Mouse (Mus musculus) layer of hippocampus, adult 2 months (tissue): ENCODE results near the gene Kcnk16. TPM values are rescaled to one million over a fixed set of nuclear protein-coding genes. Genes with fewer than 3 reads are reported as not detected.

ENCODE experiments used
- DNase-seq, 2 experiments: peaks; one replicate each; pipeline ENCODE4 v3.0.0; 2022; ENCODE audit warnings: low spot score in 2 of 2
- H3K27ac ChIP-seq: fragments of 200-600 bp; 2 replicates; pipeline ENCODE4 v1.8.1; 2022
- H3K4me3 ChIP-seq: fragments of 200-600 bp; 2 replicates; pipeline ENCODE4 v1.8.1; 2022; ENCODE audit warnings: mild to moderate bottlenecking
- CTCF ChIP-seq: fragments of 200-600 bp; conservative IDR thresholded peaks from 2 replicates; pipeline ENCODE4 v1.8.1; 2022; ENCODE audit warnings: antibody characterized with exemption, mild to moderate bottlenecking, moderate library complexity
- total RNA-seq, 2 experiments: library from RNA; stranded (reverse); gene quantifications; 2 replicates each; pipeline ENCODE4 v1.2.3; 2021

The Kcnk16 gene
- total RNA-seq, 2 experiments from 2014 or later, result not detected

DNA sequence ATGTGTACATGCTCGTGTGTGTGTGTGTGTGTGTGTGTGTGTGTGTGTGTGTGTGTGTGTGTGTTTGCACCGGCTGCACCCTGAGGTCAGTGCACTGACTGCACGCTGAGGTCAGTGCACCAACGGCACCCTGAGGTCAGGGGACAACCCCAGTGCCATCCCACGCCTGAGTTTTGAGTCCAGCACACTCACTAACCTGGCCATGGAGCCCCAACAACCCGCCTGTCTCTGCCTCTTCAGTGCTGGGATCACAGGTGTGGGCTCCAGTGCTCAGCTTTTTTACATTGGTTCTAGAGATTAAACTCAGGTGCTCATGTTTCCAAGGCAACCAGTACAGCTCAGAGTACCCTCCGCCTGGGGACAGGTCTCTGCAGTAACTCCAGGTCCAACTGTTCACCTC, 42.5 kb downstream of the Kcnk16 start:
- TF ChIP-seq CTCF, result no peak
- Histone ChIP-seq H3K27ac (no peak overlapping the region), H3K4me3 (no peak overlapping the region)
- DNase-seq, result no peak

GRCm38 (mm10) chr14:20225525-20225924, 43.5 kb downstream of the Kcnk16 start:
- no peak overlapping the region for H3K4me3 ChIP-seq
- no peak overlapping the region for H3K27ac ChIP-seq
- no peak for DNase-seq
- TF ChIP-seq CTCF, result no peak

DNA sequence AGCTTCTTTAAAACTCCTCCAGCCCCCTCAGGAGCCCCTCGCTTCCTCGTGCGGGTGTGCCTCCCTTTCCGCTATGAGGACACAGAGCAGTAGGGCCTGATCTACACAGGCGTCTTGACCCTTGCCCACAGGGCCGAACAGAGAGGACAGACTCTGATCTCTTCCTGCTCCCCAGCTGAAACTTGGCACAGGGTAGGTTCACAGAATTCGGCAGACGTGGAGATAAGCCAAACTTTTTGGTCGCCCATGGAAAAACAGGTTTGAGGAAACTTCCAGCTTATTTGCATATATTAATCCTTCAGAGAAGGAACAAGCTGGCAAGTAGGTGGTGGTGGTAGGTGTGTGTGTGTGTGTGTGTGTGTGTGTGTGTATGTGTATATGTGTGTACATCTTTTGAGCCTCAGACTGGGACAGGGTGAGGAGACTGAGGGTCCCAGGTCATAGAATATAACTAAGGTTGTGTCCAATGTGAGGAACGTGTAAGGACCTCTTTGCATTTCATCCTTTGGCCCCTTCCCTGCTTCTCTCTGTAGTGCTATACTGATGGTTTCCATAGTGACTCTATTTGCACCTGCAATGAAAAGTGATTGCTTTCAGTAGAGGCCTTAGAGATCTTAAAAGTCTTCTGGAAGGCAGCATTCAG, 44.3 kb downstream of the Kcnk16 start:
- Histone ChIP-seq H3K27ac (no peak overlapping the region), H3K4me3 (no peak overlapping the region)
- no peak for DNase-seq
- no peak for TF ChIP-seq CTCF

- no peak for DNase-seq
- Histone ChIP-seq H3K4me3 (no peak overlapping the region), H3K27ac (no peak overlapping the region)
- TF ChIP-seq CTCF, result no peak
Measured at GRCm38 (mm10) chr14:20224163-20224562, 44.8 kb downstream of the Kcnk16 start.

DNA sequence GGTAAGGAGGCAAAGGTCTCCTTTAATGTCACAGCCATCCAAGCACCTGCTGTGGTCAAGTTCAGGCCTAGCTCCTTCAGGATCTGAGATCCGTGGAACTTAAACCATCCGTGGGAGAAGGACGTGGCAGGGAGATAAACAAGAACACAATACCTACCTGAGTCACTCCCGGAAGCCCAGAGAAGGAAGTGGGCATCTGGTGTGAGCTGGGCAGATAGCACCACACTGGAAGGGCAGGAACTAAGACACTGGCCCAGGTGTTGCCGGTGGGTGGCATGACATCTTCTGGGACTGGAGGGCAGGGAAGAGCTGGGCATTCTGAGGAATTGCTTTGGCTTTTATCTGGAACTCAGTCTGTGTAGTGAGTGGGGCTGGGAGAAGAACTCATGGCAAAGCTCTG, 45.7 kb downstream of the Kcnk16 start:
- no peak overlapping the region for H3K27ac ChIP-seq
- TF ChIP-seq CTCF, result no peak
- DNase-seq, result no peak

DNA sequence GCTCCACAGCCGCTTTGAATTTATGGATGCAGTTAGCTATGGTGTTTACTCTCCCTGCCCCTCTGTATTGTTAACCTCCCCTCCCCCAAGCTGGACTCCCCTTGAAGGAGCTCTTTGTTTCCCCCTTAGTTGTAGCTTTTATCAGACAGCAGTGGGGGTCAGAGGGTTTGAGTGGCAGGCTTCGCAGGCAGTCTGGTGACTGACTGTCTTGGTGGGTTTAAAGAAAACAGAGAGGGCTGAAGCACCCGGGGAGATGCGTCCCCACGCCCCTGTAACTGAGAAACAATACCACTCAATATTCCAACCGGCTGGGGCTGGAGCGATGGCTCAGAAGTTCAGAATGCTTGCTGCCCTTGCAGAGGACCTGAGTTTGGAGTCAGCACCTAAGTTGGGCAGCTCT, 47.9 kb downstream of the Kcnk16 start:
- Histone ChIP-seq H3K27ac (no peak overlapping the region), H3K4me3 (no peak overlapping the region)
- TF ChIP-seq CTCF, result no peak
- DNase-seq, result no peak

More for the DNA sequence above, 45.7 kb downstream of the Kcnk16 start:
- no peak overlapping the region for H3K4me3 ChIP-seq

- Histone ChIP-seq H3K27ac (no peak overlapping the region), H3K4me3 (no peak overlapping the region)
- no peak for TF ChIP-seq CTCF
- no peak for DNase-seq
Measured at GRCm38 (mm10) chr14:20219849-20220248, 49.1 kb downstream of the Kcnk16 start.

DNA sequence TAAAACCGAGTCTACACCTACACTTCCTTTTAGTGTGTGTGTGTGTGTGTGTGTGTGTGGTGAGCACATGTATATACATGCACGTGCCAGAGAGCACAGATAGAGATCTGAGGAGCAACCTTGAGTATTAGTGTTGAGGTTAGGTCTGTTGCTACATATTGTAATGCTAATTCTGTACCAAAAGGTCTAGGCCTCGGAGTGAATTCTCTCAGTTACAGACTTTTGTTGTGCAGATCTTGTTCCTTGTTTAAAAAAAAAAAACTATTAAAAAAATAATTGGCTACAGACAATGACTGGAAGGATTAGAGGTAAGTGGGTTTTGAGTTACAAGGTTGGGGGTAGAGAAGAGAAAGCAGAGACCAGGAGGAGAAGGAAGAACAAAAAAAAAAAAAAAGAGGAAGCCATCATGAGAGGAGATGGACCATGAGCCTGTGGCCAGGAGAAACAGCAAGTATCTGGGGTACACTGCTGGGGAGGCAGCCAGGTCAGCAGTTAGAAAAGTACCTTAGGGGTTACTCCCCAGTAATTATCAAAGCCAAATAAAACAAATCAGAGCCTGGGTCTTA, 51.6 kb downstream of the Kcnk16 start:
- no peak overlapping the region for H3K27ac ChIP-seq
- H3K4me3 ChIP-seq, result no peak overlapping the region
- no peak for TF ChIP-seq CTCF
- DNase-seq, result no peak

GRCm38 (mm10) chr14:20216561-20217298, 52.3 kb downstream of the Kcnk16 start:
- no peak for TF ChIP-seq CTCF
- no peak for DNase-seq
- no peak overlapping the region for H3K27ac ChIP-seq
- H3K4me3 ChIP-seq, result no peak overlapping the region

- no peak overlapping the region for H3K27ac ChIP-seq
- TF ChIP-seq CTCF, result no peak
- no peak overlapping the region for H3K4me3 ChIP-seq
- DNase-seq, result no peak
Measured at GRCm38 (mm10) chr14:20215826-20216225, 53.2 kb downstream of the Kcnk16 start.

GRCm38 (mm10) chr14:20214125-20214524, 54.9 kb downstream of the Kcnk16 start:
- Histone ChIP-seq H3K27ac (no peak overlapping the region), H3K4me3 (no peak overlapping the region)
- no peak for DNase-seq
- TF ChIP-seq CTCF, result no peak

DNA sequence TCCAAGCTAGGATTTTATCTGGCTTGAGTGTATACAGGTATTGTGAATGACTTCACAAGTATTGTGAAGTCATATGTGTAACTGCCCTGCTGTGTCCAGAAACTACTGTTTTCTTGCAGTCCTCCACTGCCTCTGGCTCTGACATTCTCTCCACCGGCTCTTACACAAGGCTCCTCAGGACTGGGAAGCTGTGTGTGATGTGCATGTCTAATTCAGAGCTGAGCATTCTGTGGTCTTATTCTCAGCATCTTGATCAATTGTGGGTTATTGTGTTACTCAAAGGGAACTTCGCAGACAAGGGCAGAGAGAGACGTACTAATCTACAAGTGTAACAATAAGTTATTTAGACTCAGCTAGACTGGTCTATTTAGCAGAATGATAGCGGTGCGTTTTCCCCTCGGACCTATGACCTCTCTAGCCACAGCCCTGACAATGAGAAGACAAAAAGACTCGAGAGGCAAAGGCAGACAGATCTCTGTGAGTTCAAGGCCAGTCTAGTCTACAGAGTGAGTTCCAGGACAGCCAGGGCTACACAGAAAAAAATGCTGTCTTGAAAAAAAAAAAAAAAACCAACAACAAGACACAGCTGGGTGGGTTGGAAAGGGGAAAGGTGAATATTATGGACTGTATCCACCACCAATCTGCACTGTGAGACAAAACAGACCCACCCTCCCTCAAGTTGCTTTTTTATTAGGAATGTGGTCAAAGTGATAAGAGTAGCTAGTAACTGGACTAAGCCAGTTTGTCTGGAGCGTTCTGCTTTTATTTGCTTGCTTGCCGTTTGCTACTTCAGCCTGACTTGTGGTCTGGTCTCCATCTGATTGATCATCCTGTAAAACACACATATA, 57.0 kb downstream of the Kcnk16 start:
- Histone ChIP-seq H3K27ac (no peak overlapping the region), H3K4me3 (no peak overlapping the region)
- DNase-seq, result no peak
- no peak for TF ChIP-seq CTCF

Other genes with a start within 250 kb of the Kcnk16 start
- 1 to 10 TPM; 4.8 to 5.2 TPM for gene Saysd1, start 130.7 kb downstream of the Kcnk16 start, total RNA-seq
- under 1 TPM; 0.10 to 0.23 TPM for gene Kcnk5, start 87.4 kb downstream of the Kcnk16 start, total RNA-seq
- 10 to 100 TPM; 22.6 to 27.6 TPM for gene Nudt13, start 25.5 kb upstream of the Kcnk16 start, total RNA-seq
- 10 to 100 TPM; 31.7 to 37.2 TPM for gene Ecd, start 78.9 kb upstream of the Kcnk16 start, total RNA-seq
- 10 to 100 TPM; 46.6 to 52.8 TPM for gene Fam149b, start 79.0 kb upstream of the Kcnk16 start, total RNA-seq
- 10 to 100 TPM; 23.8 to 29.6 TPM for gene Dnajc9, start 119.7 kb upstream of the Kcnk16 start, total RNA-seq
- gene Mrps16, start 124.4 kb upstream of the Kcnk16 start, total RNA-seq, result 10 to 100 TPM; 35.0 to 35.2 TPM
- gene Cfap70, start 183.0 kb upstream of the Kcnk16 start, total RNA-seq, result 1 to 10 TPM in 1 of 2 experiments, under 1 TPM in 1; 0.51 to 1.4 TPM
- gene Anxa7, start 210.9 kb upstream of the Kcnk16 start, total RNA-seq, result 10 to 100 TPM; 69.0 to 69.6 TPM
- gene Mss51, start 227.7 kb upstream of the Kcnk16 start, total RNA-seq, result 1 to 10 TPM; 1.0 to 1.3 TPM